Mouse (Mus musculus): ENCODE results near the gene Nat10.

The Nat10 gene

GRCm38 (mm10) chr2:103692810-103693209 is 68.3 kb downstream of the Nat10 start:
- no peak for DNase-seq (ENCODE audit: low read depth, low spot score)

- DNase-seq (ENCODE audit: low read depth, low spot score), result no peak
Measured at GRCm38 (mm10) chr2:103691278-103691677, 69.8 kb downstream of the Nat10 start.

- no peak for DNase-seq (ENCODE audit: low read depth, low spot score)
Measured at GRCm38 (mm10) chr2:103690828-103691227, 70.2 kb downstream of the Nat10 start.

GRCm38 (mm10) chr2:103690425-103690824 is 70.6 kb downstream of the Nat10 start:
- DNase-seq (ENCODE audit: low read depth, low spot score), result no peak

- no peak for DNase-seq (ENCODE audit: low read depth, low spot score)
Measured at GRCm38 (mm10) chr2:103687888-103688287, 73.2 kb downstream of the Nat10 start.

GRCm38 (mm10) chr2:103687143-103687542 is 73.9 kb downstream of the Nat10 start:
- DNase-seq (ENCODE audit: low read depth, low spot score), result no peak

GRCm38 (mm10) chr2:103685581-103685980 is 75.5 kb downstream of the Nat10 start:
- no peak for DNase-seq (ENCODE audit: low read depth, low spot score)

- no peak for DNase-seq (ENCODE audit: low read depth, low spot score)
Measured at GRCm38 (mm10) chr2:103684926-103685577, 76.0 kb downstream of the Nat10 start.

- DNase-seq (ENCODE audit: low read depth, low spot score), result no peak
Measured at GRCm38 (mm10) chr2:103684431-103684830, 76.6 kb downstream of the Nat10 start.

GRCm38 (mm10) chr2:103682927-103683442 is 78.1 kb downstream of the Nat10 start:
- no peak for DNase-seq (ENCODE audit: low read depth, low spot score)

- no peak for DNase-seq (ENCODE audit: low read depth, low spot score)
Measured at GRCm38 (mm10) chr2:103682261-103682722, 78.8 kb downstream of the Nat10 start.

- DNase-seq (ENCODE audit: low read depth, low spot score), result no peak
Measured at GRCm38 (mm10) chr2:103681149-103681548, 79.9 kb downstream of the Nat10 start.

- no peak for DNase-seq (ENCODE audit: low read depth, low spot score)
Measured at GRCm38 (mm10) chr2:103680364-103681110, 80.5 kb downstream of the Nat10 start.

GRCm38 (mm10) chr2:103678433-103678832 is 82.6 kb downstream of the Nat10 start:
- DNase-seq (ENCODE audit: low read depth, low spot score), result no peak

- no peak for DNase-seq (ENCODE audit: low read depth, low spot score)
Measured at GRCm38 (mm10) chr2:103677614-103678369, 83.3 kb downstream of the Nat10 start.

GRCm38 (mm10) chr2:103676808-103677207 is 84.3 kb downstream of the Nat10 start:
- no peak for DNase-seq (ENCODE audit: low read depth, low spot score)

GRCm38 (mm10) chr2:103675391-103675790 is 85.7 kb downstream of the Nat10 start:
- no peak for DNase-seq (ENCODE audit: low read depth, low spot score)

GRCm38 (mm10) chr2:103673609-103674008 is 87.5 kb downstream of the Nat10 start:
- DNase-seq (ENCODE audit: low read depth, low spot score), result no peak

GRCm38 (mm10) chr2:103672573-103673119 is 88.4 kb downstream of the Nat10 start:
- DNase-seq (ENCODE audit: low read depth, low spot score), result no peak

All from WW6 (cell line).